7 mouse cellular contexts compared by ENCODE assay signal in genomic region chr1:75217893-75218226, GRCm38 (mm10). TPM values are rescaled to one million over a fixed set of nuclear protein-coding genes. Genes with fewer than 3 reads are reported as not detected.
DNase-seq lines count a peak whose midpoint lies in the region; ATAC-seq and TF ChIP-seq lines count a peak whose summit lies in the region.

No protein-coding gene starts in this region.

- H3K9me3 ChIP-seq in lung, embryonic 14.5 days (ENCODE audit: low read depth, low read length): no peaks in the 10 kb centered on the region
- H3K9me3 ChIP-seq in embryonic facial prominence, embryonic 13.5 days: no peaks in the 10 kb centered on the region
- H3K9me3 ChIP-seq in intestine, embryonic 14.5 days (ENCODE audit: control insufficient read depth, low read length): no peaks in the 10 kb centered on the region
- H3K9me3 ChIP-seq in neural tube, embryonic 14.5 days (ENCODE audit: control insufficient read depth, low read length): no peaks in the 10 kb centered on the region

- no peak for TF ChIP-seq CTCF in lung, embryonic 14.5 days (IDR thresholded peaks at IDR 0.05; ENCODE audit: low read depth)

- DNase-seq in lung, embryonic 14.5 days: no peak
- DNase-seq in lung, postnatal 4 days: no peak
- DNase-seq in intestine, embryonic 14.5 days (ENCODE audit: low spot score): no peak
- no peak for DNase-seq in natural killer cell, adult 2 months (ENCODE audit: low spot score in 2 of 2)
- no peak for DNase-seq in urinary bladder, postnatal 4 days (ENCODE audit: low spot score in 2 of 2)

- H3K4me3 ChIP-seq in lung, embryonic 14.5 days (ENCODE audit: low read depth, low read length): peak overlapping the region; percentile 53
- peak overlapping the region; percentile 57 for H3K4me3 ChIP-seq in embryonic facial prominence, embryonic 13.5 days
- H3K4me3 ChIP-seq in intestine, embryonic 14.5 days (ENCODE audit: low read depth, low read length): peak overlapping the region; percentile 59
- no peak overlapping the region for H3K4me3 ChIP-seq in neural tube, embryonic 14.5 days (ENCODE audit: low read depth, low read length)

- H3K27ac ChIP-seq in lung, embryonic 14.5 days (ENCODE audit: low read depth): peak overlapping the region; percentile 0; the same call in 1 of the 2 replicates
- H3K27ac ChIP-seq in embryonic facial prominence, embryonic 13.5 days: no peak overlapping the region
- H3K27ac ChIP-seq in intestine, embryonic 14.5 days (ENCODE audit: low read depth): no peak overlapping the region
- no peak overlapping the region for H3K27ac ChIP-seq in neural tube, embryonic 14.5 days (ENCODE audit: low read depth, low read length)

- H3K36me3 ChIP-seq in lung, embryonic 14.5 days (ENCODE audit: insufficient read depth): peaks cover 32% of the 10 kb centered on the region
- H3K36me3 ChIP-seq in embryonic facial prominence, embryonic 13.5 days: peaks cover 31% of the 10 kb centered on the region
- peaks cover 29% of the 10 kb centered on the region for H3K36me3 ChIP-seq in intestine, embryonic 14.5 days (ENCODE audit: control insufficient read depth, insufficient read depth, low read length)
- peaks cover 18% of the 10 kb centered on the region for H3K36me3 ChIP-seq in neural tube, embryonic 14.5 days (ENCODE audit: control insufficient read depth, insufficient read depth, low read length)

- peaks cover 41% of the 10 kb centered on the region for H3K27me3 ChIP-seq in lung, embryonic 14.5 days (ENCODE audit: insufficient read depth, low read length)
- peaks cover 70% of the 10 kb centered on the region for H3K27me3 ChIP-seq in embryonic facial prominence, embryonic 13.5 days
- peaks cover 41% of the 10 kb centered on the region for H3K27me3 ChIP-seq in intestine, embryonic 14.5 days (replicated peaks; ENCODE audit: control insufficient read depth, insufficient read depth, low read length)
- H3K27me3 ChIP-seq in neural tube, embryonic 14.5 days (ENCODE audit: control insufficient read depth, insufficient read depth, low read length): peaks cover 32% of the 10 kb centered on the region

- H3K4me2 ChIP-seq in lung, embryonic 14.5 days: peak overlapping the region; percentile 99
- H3K4me2 ChIP-seq in embryonic facial prominence, embryonic 13.5 days: peak overlapping the region; percentile 97
- peak overlapping the region; percentile 99 for H3K4me2 ChIP-seq in intestine, embryonic 14.5 days (ENCODE audit: low read length)
- peak overlapping the region; percentile 78; the same call in 1 of the 2 replicates for H3K4me2 ChIP-seq in neural tube, embryonic 14.5 days (ENCODE audit: low read depth, low read length)

- H3K9ac ChIP-seq in lung, embryonic 14.5 days: peak overlapping the region; percentile 54
- no peak overlapping the region for H3K9ac ChIP-seq in embryonic facial prominence, embryonic 13.5 days
- no peak overlapping the region; the same call in 1 of the 2 replicates for H3K9ac ChIP-seq in intestine, embryonic 14.5 days (ENCODE audit: low read length)
- H3K9ac ChIP-seq in neural tube, embryonic 14.5 days (replicated peaks; ENCODE audit: low read depth, low read length): no peak overlapping the region

- no peak for ATAC-seq in lung, embryonic 14.5 days (ENCODE audit: insufficient read depth)
- ATAC-seq in embryonic facial prominence, embryonic 13.5 days (ENCODE audit: insufficient number of reproducible peaks, insufficient read depth, low FRiP score, low TSS enrichment, low read depth): no peak
- ATAC-seq in intestine, embryonic 14.5 days (replicated peaks; ENCODE audit: low FRiP score, low TSS enrichment, low read depth): no peak
- no peak for ATAC-seq in neural tube, embryonic 14.5 days (ENCODE audit: low read depth)

- H3K4me1 ChIP-seq in lung, embryonic 14.5 days (ENCODE audit: insufficient read depth): no peaks in the 10 kb centered on the region; the same call in 1 of the 2 replicates
- H3K4me1 ChIP-seq in embryonic facial prominence, embryonic 13.5 days: peaks cover 18% of the 10 kb centered on the region
- H3K4me1 ChIP-seq in intestine, embryonic 14.5 days (replicated peaks; ENCODE audit: control insufficient read depth, insufficient read depth, low read length): peaks cover 13% of the 10 kb centered on the region
- H3K4me1 ChIP-seq in neural tube, embryonic 14.5 days (ENCODE audit: control insufficient read depth, insufficient read depth, low read length): peaks cover 10% of the 10 kb centered on the region; the same call in 1 of the 2 replicates

- WGBS in lung, embryonic 14.5 days: 3% methylated on average over 6 of the region's 6 CpGs
- 3% methylated on average over 6 of the region's 6 CpGs for WGBS in embryonic facial prominence, embryonic 13.5 days
- 2% methylated on average over 6 of the region's 6 CpGs for WGBS in intestine, embryonic 14.5 days
- WGBS in neural tube, embryonic 14.5 days: 3% methylated on average over 6 of the region's 6 CpGs

RNA-seq across cellular contexts. Expression of gene Tuba4a, which starts 1.8 kb away (rescaled TPM):
- 21.3 and 25.3 TPM in 2 replicates for polyA plus RNA-seq in lung, embryonic 14.5 days (2014; fragmentation: Nextera tagmentation; extraction: Ambion mirVana)
- polyA plus RNA-seq in embryonic facial prominence, embryonic 13.5 days (2015; fragmentation: Nextera tagmentation; extraction: Ambion mirVana): 17.1 and 23.2 TPM in 2 replicates
- 68.7 and 86.5 TPM in 2 replicates for polyA plus RNA-seq in intestine, embryonic 14.5 days (2014; fragmentation: Nextera tagmentation; extraction: Ambion mirVana)
- polyA plus RNA-seq in neural tube, embryonic 14.5 days (2014; fragmentation: Nextera tagmentation; extraction: Ambion mirVana): 13.9 and 20.6 TPM in 2 replicates

RNA-seq across cellular contexts. Expression of gene Stk16, which starts 7.2 kb away (rescaled TPM):
- polyA plus RNA-seq in lung, embryonic 14.5 days (2014; fragmentation: Nextera tagmentation; extraction: Ambion mirVana): 115 and 119 TPM in 2 replicates
- polyA plus RNA-seq in embryonic facial prominence, embryonic 13.5 days (2015; fragmentation: Nextera tagmentation; extraction: Ambion mirVana): 133 and 141 TPM in 2 replicates
- polyA plus RNA-seq in intestine, embryonic 14.5 days (2014; fragmentation: Nextera tagmentation; extraction: Ambion mirVana): 116 and 131 TPM in 2 replicates
- 125 and 129 TPM in 2 replicates for polyA plus RNA-seq in neural tube, embryonic 14.5 days (2014; fragmentation: Nextera tagmentation; extraction: Ambion mirVana)

RNA-seq across cellular contexts. Expression of gene Glb1l, which starts 7.2 kb away (rescaled TPM):
- polyA plus RNA-seq in lung, embryonic 14.5 days (2014; fragmentation: Nextera tagmentation; extraction: Ambion mirVana): 16.0 and 16.7 TPM in 2 replicates
- 21.9 and 23.3 TPM in 2 replicates for polyA plus RNA-seq in embryonic facial prominence, embryonic 13.5 days (2015; fragmentation: Nextera tagmentation; extraction: Ambion mirVana)
- 15.1 and 19.2 TPM in 2 replicates for polyA plus RNA-seq in intestine, embryonic 14.5 days (2014; fragmentation: Nextera tagmentation; extraction: Ambion mirVana)
- polyA plus RNA-seq in neural tube, embryonic 14.5 days (2014; fragmentation: Nextera tagmentation; extraction: Ambion mirVana): 15.6 and 17.3 TPM in 2 replicates

RNA-seq across cellular contexts. Expression of gene A630095N17Rik, which starts 14.0 kb away (rescaled TPM):
- not detected in 2 replicates for polyA plus RNA-seq in lung, embryonic 14.5 days (2014; fragmentation: Nextera tagmentation; extraction: Ambion mirVana)
- polyA plus RNA-seq in embryonic facial prominence, embryonic 13.5 days (2015; fragmentation: Nextera tagmentation; extraction: Ambion mirVana): not detected in 2 replicates
- not detected in 2 replicates for polyA plus RNA-seq in intestine, embryonic 14.5 days (2014; fragmentation: Nextera tagmentation; extraction: Ambion mirVana)
- polyA plus RNA-seq in neural tube, embryonic 14.5 days (2014; fragmentation: Nextera tagmentation; extraction: Ambion mirVana): not detected in 2 replicates

RNA-seq across cellular contexts. Expression of gene Dnajb2, which starts 18.3 kb away (rescaled TPM):
- 14.1 and 16.9 TPM in 2 replicates for polyA plus RNA-seq in lung, embryonic 14.5 days (2014; fragmentation: Nextera tagmentation; extraction: Ambion mirVana)
- polyA plus RNA-seq in embryonic facial prominence, embryonic 13.5 days (2015; fragmentation: Nextera tagmentation; extraction: Ambion mirVana): 36.6 and 47.8 TPM in 2 replicates
- 14.2 TPM in 2 replicates for polyA plus RNA-seq in intestine, embryonic 14.5 days (2014; fragmentation: Nextera tagmentation; extraction: Ambion mirVana)
- 35.9 and 36.9 TPM in 2 replicates for polyA plus RNA-seq in neural tube, embryonic 14.5 days (2014; fragmentation: Nextera tagmentation; extraction: Ambion mirVana)
